Mouse (Mus musculus) cerebellum, adult 11 months (tissue): ENCODE results near the gene Lkaaear1.

ENCODE experiments used
- DNase-seq: peaks from one replicate; pipeline ENCODE4 v3.0.0; 2022

Gene Lkaaear1

DNA sequence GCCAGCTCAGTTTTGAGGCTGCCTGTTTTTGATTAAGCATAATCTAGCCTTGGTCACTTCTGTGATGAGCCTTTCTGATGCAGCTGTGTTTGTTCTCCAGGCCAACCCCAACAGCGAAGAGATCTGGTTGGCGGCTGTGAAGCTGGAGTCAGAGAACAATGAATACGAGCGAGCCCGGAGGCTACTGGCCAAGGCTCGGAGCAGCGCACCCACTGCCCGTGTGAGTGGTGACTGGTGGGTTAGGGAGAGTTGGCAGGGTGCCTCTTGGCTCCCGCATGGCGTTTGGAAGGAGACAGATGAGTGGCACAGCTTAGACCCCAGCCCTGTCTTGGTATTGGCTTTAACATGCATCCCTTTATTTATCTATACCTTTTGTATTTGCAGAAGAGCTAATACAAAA is 49.3 kb downstream of the Lkaaear1 start:
- no peak for DNase-seq
